Mouse (Mus musculus) lung, postnatal 0 days (tissue): Measurements from ENCODE around the gene Mlx. TPM values are rescaled to one million over a fixed set of nuclear protein-coding genes. Genes with fewer than 3 reads are reported as not detected.
A peak's percentile ranks its signal among the peaks of the same experiment; 100 is the strongest.

Source experiments
- ATAC-seq: fragments of 200-750 bp; cut with Nextera tagmentation; 2 replicates; pipeline ENCODE4 v1.8.0; 2017; ENCODE audit warnings: moderate library complexity
- DNase-seq: peaks from one replicate; pipeline ENCODE4 v3.0.0-alpha.2; 2016; ENCODE audit warnings: low spot score
- H3K27ac ChIP-seq: fragments of 300-500 bp; sonication (generic); 2 replicates; pipeline ENCODE4 v1.5.1; 2014; ENCODE audit warnings: antibody characterized with exemption, mild to moderate bottlenecking, low read length, mixed read lengths
- H3K27me3 ChIP-seq: fragments of 300-500 bp; sonication (generic); replicated peaks from 2 replicates; pipeline ENCODE4 v1.6.1; 2014; ENCODE audit warnings: low read length, mixed read lengths; ENCODE audit not compliant: insufficient read depth
- H3K36me3 ChIP-seq: fragments of 300-500 bp; sonication (generic); 2 replicates; pipeline ENCODE4 v1.6.1; 2014; ENCODE audit warnings: low read length, mixed read lengths; ENCODE audit not compliant: insufficient read depth
- H3K4me1 ChIP-seq: fragments of 300-500 bp; sonication (generic); 2 replicates; pipeline ENCODE4 v1.6.1; 2014; ENCODE audit warnings: antibody characterized with exemption, low read depth, low read length, mixed read lengths; ENCODE audit not compliant: insufficient read depth
- H3K4me2 ChIP-seq: fragments of 300-500 bp; sonication (generic); replicated peaks from 2 replicates; pipeline ENCODE4 v1.6.1; 2014; ENCODE audit warnings: low read depth, mild to moderate bottlenecking, low read length, moderate library complexity, mixed read lengths
- H3K4me3 ChIP-seq: fragments of 300-500 bp; sonication (generic); 2 replicates; pipeline ENCODE4 v1.5.1; 2014; ENCODE audit warnings: low read depth, low read length
- H3K9ac ChIP-seq: fragments of 300-500 bp; sonication (generic); replicated peaks from 2 replicates; pipeline ENCODE4 v1.6.1; 2014; ENCODE audit warnings: low read depth, mild to moderate bottlenecking
- H3K9me3 ChIP-seq: fragments of 300-500 bp; sonication (generic); 2 replicates; pipeline ENCODE4 v1.6.1; 2016; ENCODE audit warnings: low read length, mixed read lengths
- CTCF ChIP-seq: IDR thresholded peaks from 2 replicates; pipeline ENCODE4 v1.5.1; 2016; ENCODE audit warnings: antibody characterized with exemption, mild to moderate bottlenecking
- EP300 ChIP-seq: IDR thresholded peaks from 2 replicates; pipeline ENCODE4 v1.6.1; 2016; ENCODE audit warnings: antibody characterized with exemption, mild to moderate bottlenecking, control low read depth
- WGBS: fragments of 180-500 bp; shearing (Covaris S2); extraction: QIAGEN DNeasy Blood & Tissue Kit; methylation state at CpG from one replicate; pipeline ENCODE4 v1.1.7; 2014; 5-methylcytosine and 5-hydroxymethylcytosine counted together
- polyA plus RNA-seq: library from polyadenylated mRNA; unstranded; fragments of >200 nt; fragmentation: Nextera tagmentation; extraction: Ambion mirVana; gene quantifications from 2 replicates; pipeline ENCODE4 v1.2.1, GENCODE M21; 2015

Gene Mlx
- polyA plus RNA-seq, 1 experiment from 2014 or later: 42.5 TPM

DNA sequence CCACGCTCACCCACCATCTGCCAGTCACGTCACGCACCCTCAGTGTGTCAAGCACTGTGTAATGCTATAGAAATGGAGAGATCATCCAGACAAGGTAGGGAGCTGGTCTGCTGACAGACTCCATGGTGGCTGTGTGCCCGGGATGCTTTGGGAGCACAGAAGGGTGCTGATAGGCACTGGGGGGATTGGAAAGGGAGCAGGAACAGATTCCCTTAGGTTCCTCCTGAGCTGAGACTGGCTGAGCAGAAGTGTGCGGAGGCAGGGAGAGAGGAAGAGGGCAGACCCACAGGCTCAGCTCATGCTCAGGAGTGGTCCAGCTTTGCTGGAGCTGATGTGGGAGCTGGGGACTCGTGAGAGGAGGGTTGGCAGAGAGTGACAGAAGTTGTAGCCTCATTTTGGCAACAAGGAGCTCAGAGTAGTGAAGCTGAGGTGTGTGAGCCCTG, 36.0 kb upstream of the Mlx start:
- Histone ChIP-seq H3K36me3 (peaks cover 52% of the 10 kb centered on the region), H3K9me3 (no peaks in the 10 kb centered on the region), H3K4me2 (no peak overlapping the region), H3K27me3 (no peaks in the 10 kb centered on the region), H3K4me1 (peaks cover 12% of the 10 kb centered on the region; the same call in 1 of the 2 replicates), H3K27ac (no peak overlapping the region), H3K4me3 (no peak overlapping the region), H3K9ac (no peak overlapping the region)
- DNase-seq: no peak
- ATAC-seq: no peak
- no peak for TF ChIP-seq CTCF
- TF ChIP-seq EP300: no peak
- WGBS: 89% methylated on average over 6 of the region's 6 CpGs

DNA sequence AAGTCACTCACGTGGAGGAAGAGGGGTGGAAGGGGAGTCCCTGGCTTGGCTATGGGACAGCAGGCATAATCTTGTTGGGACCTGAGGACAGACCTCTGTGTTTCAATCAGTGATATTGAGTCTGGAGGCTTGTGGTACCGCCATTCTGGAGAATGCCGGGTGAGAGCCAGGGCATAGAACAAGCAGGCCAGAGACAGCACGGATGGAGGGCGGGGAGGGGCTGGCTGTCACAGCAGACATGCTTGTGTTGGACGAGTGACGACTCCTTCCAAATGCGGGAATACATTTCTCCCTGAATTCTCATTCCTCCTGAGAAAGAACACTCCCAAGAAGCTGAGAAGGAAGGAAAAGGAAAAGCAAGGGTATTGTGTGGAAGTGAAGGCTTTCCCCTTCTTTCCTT, 35.5 kb upstream of the Mlx start:
- H3K27me3 ChIP-seq: no peaks in the 10 kb centered on the region
- no peak overlapping the region for H3K4me3 ChIP-seq
- ATAC-seq: no peak
- H3K4me2 ChIP-seq: no peak overlapping the region
- TF ChIP-seq CTCF (no peak), EP300 (no peak)
- H3K9ac ChIP-seq: no peak overlapping the region
- H3K27ac ChIP-seq: peak overlapping the region; percentile 74; the same call in 1 of the 2 replicates
- peaks cover 46% of the 10 kb centered on the region for H3K36me3 ChIP-seq
- H3K4me1 ChIP-seq: peaks cover 12% of the 10 kb centered on the region; the same call in 1 of the 2 replicates
- 78% methylated on average over 8 of the region's 8 CpGs for WGBS
- no peaks in the 10 kb centered on the region for H3K9me3 ChIP-seq
- DNase-seq: no peak

DNA sequence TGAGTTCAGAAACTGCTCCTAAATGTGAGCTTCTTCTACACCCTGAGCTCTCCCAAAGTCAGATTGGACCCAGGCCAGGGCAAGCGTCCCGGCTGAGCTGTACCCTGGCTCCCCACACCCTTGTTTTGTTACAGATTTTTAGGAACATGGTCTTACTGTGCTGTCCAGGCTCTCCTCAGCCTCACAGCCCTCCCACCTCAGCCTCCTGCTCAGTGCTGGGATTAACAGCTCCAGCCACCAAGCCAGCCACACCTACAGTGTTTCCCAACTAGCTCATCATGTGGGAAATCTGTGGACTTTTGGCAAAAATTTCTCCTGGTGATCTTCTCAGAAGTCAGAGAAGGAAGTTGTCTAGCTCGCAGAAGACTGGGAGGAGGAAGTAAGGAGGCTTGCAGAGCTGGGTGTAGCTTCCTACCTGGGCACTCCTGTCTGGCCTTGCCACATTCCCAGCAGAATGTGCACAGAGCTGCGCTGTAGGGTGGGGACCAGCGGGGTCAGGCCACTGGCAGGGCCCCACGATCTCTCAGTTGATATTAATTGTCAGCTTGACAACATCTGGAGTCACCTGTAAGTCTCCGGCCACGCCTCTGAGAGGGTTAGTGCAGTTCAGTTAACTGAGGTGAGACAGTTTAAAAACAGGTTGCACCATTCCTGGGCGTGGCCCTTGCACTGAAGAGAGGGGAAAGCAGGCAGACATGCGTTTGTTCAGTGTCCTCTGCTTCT, 34.2 kb upstream of the Mlx start:
- peak overlapping the region; percentile 74 for H3K27ac ChIP-seq
- no peaks in the 10 kb centered on the region for H3K9me3 ChIP-seq
- no peaks in the 10 kb centered on the region for H3K27me3 ChIP-seq
- no peak overlapping the region for H3K9ac ChIP-seq
- WGBS: 56% methylated on average over 10 of the region's 10 CpGs
- H3K4me1 ChIP-seq: peaks cover 18% of the 10 kb centered on the region; the same call in 1 of the 2 replicates
- TF ChIP-seq CTCF: no peak
- no peak for TF ChIP-seq EP300
- ATAC-seq (peak; percentile 14; the same call in 1 of the 2 replicates), DNase-seq (peak; percentile 62)
- H3K4me3 ChIP-seq: no peak overlapping the region
- H3K36me3 ChIP-seq: peaks cover 34% of the 10 kb centered on the region; the same call in 1 of the 2 replicates
- no peak overlapping the region; the same call in 1 of the 2 replicates for H3K4me2 ChIP-seq

DNA sequence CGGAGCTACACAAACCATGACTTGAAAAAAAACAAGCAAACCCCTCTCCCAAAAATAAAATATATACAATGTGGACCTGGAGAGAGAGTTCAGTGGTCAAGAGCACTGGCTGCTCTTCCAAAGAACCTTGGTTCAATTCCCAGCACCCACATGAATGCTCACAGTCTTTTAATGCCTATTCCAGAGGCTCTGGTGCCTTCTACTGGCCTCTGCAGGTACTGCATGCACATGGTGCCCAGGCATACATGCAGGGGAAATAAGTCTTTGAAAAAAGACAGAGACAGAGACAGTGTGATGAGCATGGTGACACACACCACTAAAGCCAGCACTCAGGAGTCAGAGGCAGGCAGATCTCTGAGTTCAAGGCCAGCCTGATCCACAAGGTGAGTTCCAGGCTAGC, 33.1 kb upstream of the Mlx start:
- Histone ChIP-seq H3K4me1 (peaks cover 25% of the 10 kb centered on the region; the same call in 1 of the 2 replicates), H3K36me3 (peaks cover 24% of the 10 kb centered on the region; the same call in 1 of the 2 replicates), H3K4me3 (no peak overlapping the region), H3K27me3 (no peaks in the 10 kb centered on the region), H3K9ac (no peak overlapping the region), H3K4me2 (no peak overlapping the region), H3K9me3 (no peaks in the 10 kb centered on the region), H3K27ac (no peak overlapping the region; the same call in 1 of the 2 replicates)
- 100% methylated on average over 1 of the region's 1 CpGs for WGBS
- no peak for ATAC-seq
- DNase-seq: no peak
- TF ChIP-seq EP300 (no peak), CTCF (peak; percentile 64)

DNA sequence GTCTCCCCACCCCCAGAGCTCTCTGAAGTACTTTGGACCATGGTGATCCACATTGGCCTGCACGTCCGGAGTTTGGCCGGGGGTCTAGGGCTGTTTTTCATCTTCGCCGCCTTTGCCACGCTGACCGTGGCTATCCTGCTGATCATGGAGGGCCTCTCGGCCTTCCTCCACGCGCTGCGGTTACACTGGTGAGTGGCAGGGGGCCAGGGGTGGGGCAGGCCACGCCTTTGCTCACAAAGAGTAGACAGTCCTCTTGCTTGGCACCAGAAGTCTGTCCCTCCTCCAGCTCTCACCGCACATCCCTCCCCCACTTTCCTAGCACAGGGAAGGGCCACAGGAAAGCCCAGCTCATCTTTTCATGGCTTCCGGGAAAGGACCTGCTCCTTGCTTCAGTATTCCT, 31.7 kb upstream of the Mlx start:
- peaks cover 36% of the 10 kb centered on the region for H3K4me1 ChIP-seq
- H3K27ac ChIP-seq: peak overlapping the region; percentile 90
- no peaks in the 10 kb centered on the region for H3K9me3 ChIP-seq
- H3K9ac ChIP-seq: no peak overlapping the region
- DNase-seq (peak; percentile 51), ATAC-seq (no peak)
- TF ChIP-seq CTCF (no peak), EP300 (no peak)
- no peak overlapping the region for H3K4me3 ChIP-seq
- no peaks in the 10 kb centered on the region for H3K27me3 ChIP-seq
- 52% methylated on average over 14 of the region's 14 CpGs for WGBS
- no peak overlapping the region for H3K4me2 ChIP-seq
- peaks cover 11% of the 10 kb centered on the region; the same call in 1 of the 2 replicates for H3K36me3 ChIP-seq

DNA sequence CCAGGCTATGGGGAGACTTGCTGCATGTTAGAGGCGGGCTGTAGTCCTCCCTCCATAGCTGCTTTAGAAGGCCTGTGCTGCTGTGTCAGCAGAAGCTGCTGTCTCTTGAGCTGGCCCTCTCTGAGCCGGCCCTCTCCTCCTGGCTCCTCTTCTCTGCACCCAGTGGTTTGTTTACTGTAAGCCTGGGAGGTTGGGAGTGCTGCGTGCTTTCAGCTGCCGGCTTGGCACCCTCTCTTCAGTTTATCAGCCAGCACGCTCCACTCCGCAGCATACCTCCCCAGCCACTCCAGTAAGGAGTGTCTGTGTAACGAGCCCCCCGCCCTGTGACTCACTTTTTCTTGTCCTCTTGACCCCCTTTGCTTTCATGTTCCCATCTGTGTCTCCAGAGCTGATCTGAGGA, 30.2 kb upstream of the Mlx start:
- Histone ChIP-seq H3K27ac (peak overlapping the region; percentile 90), H3K27me3 (no peaks in the 10 kb centered on the region), H3K4me3 (no peak overlapping the region), H3K4me1 (peaks cover 41% of the 10 kb centered on the region), H3K9me3 (no peaks in the 10 kb centered on the region), H3K36me3 (peaks cover 11% of the 10 kb centered on the region; the same call in 1 of the 2 replicates), H3K4me2 (no peak overlapping the region), H3K9ac (no peak overlapping the region)
- peak; percentile 90 for ATAC-seq
- TF ChIP-seq EP300: peak; percentile 98
- no peak for TF ChIP-seq CTCF
- DNase-seq: peak; percentile 96
- WGBS: 14% methylated on average over 8 of the region's 8 CpGs
